Comparison of ENCODE assay signal across 19 mouse cellular contexts in the genomic region with DNA sequence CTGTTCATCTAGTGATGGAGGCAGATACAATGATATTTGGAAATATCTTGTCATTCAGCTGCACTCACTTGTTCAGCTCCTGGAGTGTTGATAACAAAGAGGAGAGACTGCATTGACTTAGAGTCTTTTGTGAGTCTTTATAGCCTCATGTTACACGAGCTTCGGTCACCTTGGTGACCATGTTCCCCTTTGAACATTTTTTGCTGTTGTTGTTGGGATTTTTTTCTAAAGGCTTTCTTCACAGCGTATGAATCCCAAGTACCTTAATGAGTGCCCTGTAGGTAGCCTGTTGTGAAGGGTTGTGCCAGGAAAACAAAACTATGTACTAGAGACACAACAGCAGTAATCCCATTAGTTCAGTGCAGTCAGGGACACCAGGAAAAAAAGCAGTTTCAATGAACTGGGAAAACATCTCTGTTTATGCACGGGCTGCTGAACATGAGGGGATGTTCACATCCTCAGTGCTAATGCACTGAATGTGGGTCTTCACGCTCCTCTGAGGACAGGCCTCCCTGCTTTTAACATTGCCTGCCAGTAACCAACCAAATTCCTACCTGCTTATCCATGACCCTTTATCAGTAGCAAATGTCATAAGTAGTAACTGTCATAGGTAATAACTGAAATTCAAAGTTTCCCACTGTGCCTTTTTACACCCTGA.
DNase-seq lines count a peak whose midpoint lies in the region; ATAC-seq and TF ChIP-seq lines count a peak whose summit lies in the region.
"Had no signal": no experiment of that assay in that cellular context is flagged by ENCODE, and none has a peak within 500 bp of the region (broad histone marks: within the 10 kb centered on the region; RNA-seq: fewer than 3 reads in every experiment).

No protein-coding gene starts in this region.

- 44% methylated on average over 5 of the region's 5 CpGs for WGBS in embryonic facial prominence, embryonic 11.5 days
- 38% methylated on average over 5 of the region's 5 CpGs for WGBS in embryonic facial prominence, embryonic 10.5 days
- WGBS in forebrain, postnatal 0 days, result 5% methylated on average over 5 of the region's 5 CpGs
- WGBS in midbrain, embryonic 14.5 days, result 6% methylated on average over 5 of the region's 5 CpGs
- whole genome bisulfite sequencing in limb, embryonic 10.5 days, result 87% methylated on average over 5 of the region's 5 CpGs
- 60% methylated on average over 5 of the region's 5 CpGs for WGBS in liver, embryonic 12.5 days (ENCODE audit: insufficient replicate concordance)

- no peaks in the 10 kb centered on the region for H3K9me3 ChIP-seq in embryonic facial prominence, embryonic 11.5 days (replicated peaks; ENCODE audit: control insufficient read depth, low read length)
- no peaks in the 10 kb centered on the region for H3K9me3 ChIP-seq in embryonic facial prominence, embryonic 10.5 days
- H3K9me3 ChIP-seq in forebrain, postnatal 0 days (ENCODE audit: low read length), result no peaks in the 10 kb centered on the region
- no peaks in the 10 kb centered on the region for H3K9me3 ChIP-seq in midbrain, embryonic 14.5 days (ENCODE audit: control insufficient read depth, low read length)
- no peaks in the 10 kb centered on the region for H3K9me3 ChIP-seq in limb, embryonic 10.5 days (replicated peaks)
- no peaks in the 10 kb centered on the region for H3K9me3 ChIP-seq in liver, embryonic 12.5 days (replicated peaks)
- H3K9me3 ChIP-seq: G1E had no signal

- H3K9ac ChIP-seq in embryonic facial prominence, embryonic 11.5 days (replicated peaks; ENCODE audit: low read length), result no peak overlapping the region
- no peak overlapping the region for H3K9ac ChIP-seq in forebrain, postnatal 0 days
- no peak overlapping the region for H3K9ac ChIP-seq in midbrain, embryonic 14.5 days (replicated peaks; ENCODE audit: low read length)
- no peak overlapping the region for H3K9ac ChIP-seq in liver, embryonic 12.5 days

- H3K4me1 ChIP-seq in embryonic facial prominence, embryonic 11.5 days (ENCODE audit: control insufficient read depth, insufficient read depth, low read length), result no peaks in the 10 kb centered on the region
- H3K4me1 ChIP-seq in embryonic facial prominence, embryonic 10.5 days, result no peaks in the 10 kb centered on the region
- no peaks in the 10 kb centered on the region for H3K4me1 ChIP-seq in forebrain, postnatal 0 days (ENCODE audit: insufficient read depth)
- H3K4me1 ChIP-seq in midbrain, embryonic 14.5 days (ENCODE audit: control insufficient read depth, insufficient read depth, low read length), result no peaks in the 10 kb centered on the region
- no peaks in the 10 kb centered on the region for H3K4me1 ChIP-seq in limb, embryonic 10.5 days
- H3K4me1 ChIP-seq in liver, embryonic 12.5 days, result no peaks in the 10 kb centered on the region

- no peak overlapping the region for H3K4me3 ChIP-seq in embryonic facial prominence, embryonic 11.5 days (ENCODE audit: low read depth, low read length)
- no peak overlapping the region for H3K4me3 ChIP-seq in embryonic facial prominence, embryonic 10.5 days
- H3K4me3 ChIP-seq in forebrain, postnatal 0 days (ENCODE audit: low read depth, low read length), result no peak overlapping the region
- no peak overlapping the region for H3K4me3 ChIP-seq in midbrain, embryonic 14.5 days (replicated peaks; ENCODE audit: low read depth, low read length)
- H3K4me3 ChIP-seq in limb, embryonic 10.5 days, result no peak overlapping the region
- H3K4me3 ChIP-seq in liver, embryonic 12.5 days, result no peak overlapping the region

- no peak overlapping the region for H3K27ac ChIP-seq in embryonic facial prominence, embryonic 11.5 days (replicated peaks; ENCODE audit: low read depth, low read length)
- no peak overlapping the region for H3K27ac ChIP-seq in embryonic facial prominence, embryonic 10.5 days (replicated peaks)
- no peak overlapping the region for H3K27ac ChIP-seq in forebrain, postnatal 0 days (ENCODE audit: low read depth, low read length)
- no peak overlapping the region for H3K27ac ChIP-seq in midbrain, embryonic 14.5 days (replicated peaks; ENCODE audit: low read depth, low read length)
- H3K27ac ChIP-seq in limb, embryonic 10.5 days, result no peak overlapping the region
- H3K27ac ChIP-seq in liver, embryonic 12.5 days, result no peak overlapping the region

- DNase-seq in embryonic facial prominence, embryonic 11.5 days (ENCODE audit: low spot score), result peak; percentile 2
- DNase-seq in embryonic facial prominence, embryonic 10.5 days (ENCODE audit: low spot score), result no peak
- DNase-seq in embryo, embryonic 10.5 days (ENCODE audit: low spot score), result peak; percentile 53
- no peak for DNase-seq in forebrain, postnatal 0 days
- peak; percentile 22 for DNase-seq in midbrain, embryonic 14.5 days
- DNase-seq in limb, embryonic 10.5 days (ENCODE audit: low spot score), result no peak
- DNase-seq: cerebellum, adult 18-20 months; gastrocnemius, postnatal 25 days; kidney, adult 8-10 months; kidney, postnatal 4 days; liver; lung, adult 2 months; lung, postnatal 4 days; right cerebral cortex, postnatal 4 days; thymus, postnatal 25 days had no signal

- no peaks in the 10 kb centered on the region for H3K27me3 ChIP-seq in embryonic facial prominence, embryonic 11.5 days (ENCODE audit: control insufficient read depth, insufficient read depth, low read length)
- H3K27me3 ChIP-seq in embryonic facial prominence, embryonic 10.5 days (replicated peaks; ENCODE audit: low read depth, poor library complexity, severe bottlenecking), result no peaks in the 10 kb centered on the region
- H3K27me3 ChIP-seq in forebrain, postnatal 0 days (ENCODE audit: insufficient read depth, low read length), result no peaks in the 10 kb centered on the region
- no peaks in the 10 kb centered on the region for H3K27me3 ChIP-seq in midbrain, embryonic 14.5 days (ENCODE audit: control insufficient read depth, insufficient read depth, low read length)
- no peaks in the 10 kb centered on the region for H3K27me3 ChIP-seq in limb, embryonic 10.5 days (ENCODE audit: low read depth, poor library complexity, severe bottlenecking)
- no peaks in the 10 kb centered on the region for H3K27me3 ChIP-seq in liver, embryonic 12.5 days (replicated peaks)

- H3K36me3 ChIP-seq in embryonic facial prominence, embryonic 11.5 days (replicated peaks; ENCODE audit: control insufficient read depth, insufficient read depth, low read depth, low read length), result no peaks in the 10 kb centered on the region
- H3K36me3 ChIP-seq in embryonic facial prominence, embryonic 10.5 days (replicated peaks), result no peaks in the 10 kb centered on the region
- H3K36me3 ChIP-seq in forebrain, postnatal 0 days (ENCODE audit: insufficient read depth), result no peaks in the 10 kb centered on the region
- no peaks in the 10 kb centered on the region for H3K36me3 ChIP-seq in midbrain, embryonic 14.5 days (ENCODE audit: control insufficient read depth, insufficient read depth, low read length)
- H3K36me3 ChIP-seq in limb, embryonic 10.5 days, result no peaks in the 10 kb centered on the region
- no peaks in the 10 kb centered on the region for H3K36me3 ChIP-seq in liver, embryonic 12.5 days
- H3K36me3 ChIP-seq: G1E had no signal

- ATAC-seq in embryonic facial prominence, embryonic 11.5 days (replicated peaks; ENCODE audit: insufficient number of reproducible peaks, low FRiP score, low TSS enrichment, low read depth), result peak; percentile 44; the same call in 1 of the 2 replicates
- ATAC-seq in forebrain, postnatal 0 days, result peak; percentile 14; the same call in 1 of the 2 replicates
- no peak for ATAC-seq in midbrain, embryonic 14.5 days (ENCODE audit: low FRiP score, low TSS enrichment)
- ATAC-seq in megakaryocyte-erythroid progenitor cell, adult 5-6 weeks (replicated peaks; ENCODE audit: low FRiP score, low TSS enrichment, poor library complexity, severe bottlenecking), result no peak
- ATAC-seq in liver, embryonic 12.5 days, result no peak
- ATAC-seq: CD4-positive, CD25-positive, alpha-beta regulatory T cell, adult 4 months had no signal

- TF ChIP-seq CTCF in forebrain, postnatal 0 days (IDR thresholded peaks at IDR 0.05; ENCODE audit: low read depth), result no peak

- H3K4me2 ChIP-seq in embryonic facial prominence, embryonic 11.5 days (ENCODE audit: low read depth, low read length), result no peak overlapping the region
- H3K4me2 ChIP-seq in forebrain, postnatal 0 days (ENCODE audit: low read depth), result no peak overlapping the region
- H3K4me2 ChIP-seq in midbrain, embryonic 14.5 days (ENCODE audit: low read length), result no peak overlapping the region
- no peak overlapping the region for H3K4me2 ChIP-seq in liver, embryonic 12.5 days

Comparison
In these comparisons a context has a peak if more than half of its experiments do, and no peak if none do; other contexts are left out.
1. DNase-seq: peak in embryonic facial prominence, embryonic 11.5 days (single experiment), embryo, embryonic 10.5 days (single experiment) and midbrain, embryonic 14.5 days (single experiment); none in embryonic facial prominence, embryonic 10.5 days (single experiment), forebrain, postnatal 0 days (single experiment) and limb, embryonic 10.5 days (single experiment).
2. ATAC-seq: peak in embryonic facial prominence, embryonic 11.5 days (single experiment) and forebrain, postnatal 0 days (single experiment); none in midbrain, embryonic 14.5 days (single experiment), megakaryocyte-erythroid progenitor cell, adult 5-6 weeks (single experiment) and liver, embryonic 12.5 days (single experiment).